10 mouse cellular contexts compared by ENCODE assay signal in genomic region chr4:107892663-107893062, GRCm38 (mm10). TPM values are rescaled to one million over a fixed set of nuclear protein-coding genes. Genes with fewer than 3 reads are reported as not detected.
DNase-seq lines count a peak whose midpoint lies in the region; ATAC-seq and TF ChIP-seq lines count a peak whose summit lies in the region.
"Had no signal": no experiment of that assay in that cellular context is flagged by ENCODE, and none has a peak within 500 bp of the region (broad histone marks: within the 10 kb centered on the region; RNA-seq: fewer than 3 reads in every experiment).

No protein-coding gene starts in this region.

- no peak for TF ChIP-seq EP300 in liver, postnatal 0 days (IDR thresholded peaks at IDR 0.05; ENCODE audit: low read depth)

- no peak for DNase-seq in gastrocnemius, adult 2 months
- DNase-seq in gastrocnemius, postnatal 14 days, result no peak
- no peak for DNase-seq in liver, postnatal 0 days
- no peak for DNase-seq in liver
- DNase-seq in embryonic facial prominence, embryonic 14.5 days (ENCODE audit: low spot score), result peak; percentile 45
- DNase-seq in urinary bladder, postnatal 4 days (ENCODE audit: low spot score in 2 of 2), result no peak
- DNase-seq: thymus, postnatal 4 days had no signal

- peaks cover 41% of the 10 kb centered on the region for H3K36me3 ChIP-seq in liver, postnatal 0 days (replicated peaks; ENCODE audit: insufficient read depth, low read length)
- H3K36me3 ChIP-seq in E14TG2a.4 (ENCODE audit: insufficient read depth, low read length), result peaks cover 71% of the 10 kb centered on the region
- peaks cover 59% of the 10 kb centered on the region for H3K36me3 ChIP-seq in embryonic facial prominence, embryonic 14.5 days (ENCODE audit: control insufficient read depth, insufficient read depth, low read length)
- H3K36me3 ChIP-seq in forebrain, embryonic 16.5 days (ENCODE audit: control insufficient read depth, insufficient read depth), result peaks cover 18% of the 10 kb centered on the region; the same call in 1 of the 2 replicates

- peak; percentile 69 for TF ChIP-seq CTCF in gastrocnemius, adult 2 months (IDR thresholded peaks at IDR 0.05)
- TF ChIP-seq CTCF in liver, postnatal 0 days (IDR thresholded peaks at IDR 0.05; ENCODE audit: low read depth), result peak; percentile 71
- TF ChIP-seq CTCF in E14TG2a.4 (conservative IDR thresholded peaks at IDR 0.05; ENCODE audit: low read length), result peak; percentile 48

- ATAC-seq in liver, postnatal 0 days, result no peak
- no peak for ATAC-seq in embryonic facial prominence, embryonic 14.5 days (ENCODE audit: low read depth)
- ATAC-seq in forebrain, embryonic 16.5 days, result no peak
- ATAC-seq: inflammation-experienced regulatory T-cells, adult 6 months had no signal

- H3K27me3 ChIP-seq in liver, postnatal 0 days (ENCODE audit: insufficient read depth, low read length), result no peaks in the 10 kb centered on the region
- no peaks in the 10 kb centered on the region for H3K27me3 ChIP-seq in E14TG2a.4 (ENCODE audit: insufficient read depth, low read length)
- H3K27me3 ChIP-seq in embryonic facial prominence, embryonic 14.5 days (replicated peaks; ENCODE audit: control insufficient read depth, insufficient read depth, low read length), result no peaks in the 10 kb centered on the region
- H3K27me3 ChIP-seq in forebrain, embryonic 16.5 days (replicated peaks; ENCODE audit: control insufficient read depth, insufficient read depth, low read length), result no peaks in the 10 kb centered on the region

- no peak overlapping the region for H3K9ac ChIP-seq in liver, postnatal 0 days (replicated peaks)
- H3K9ac ChIP-seq in embryonic facial prominence, embryonic 14.5 days (ENCODE audit: low read depth, low read length), result no peak overlapping the region
- H3K9ac ChIP-seq in forebrain, embryonic 16.5 days (replicated peaks; ENCODE audit: low read depth, low read length), result no peak overlapping the region

- H3K4me2 ChIP-seq in liver, postnatal 0 days (ENCODE audit: low read depth, low read length), result no peak overlapping the region
- no peak overlapping the region for H3K4me2 ChIP-seq in embryonic facial prominence, embryonic 14.5 days (ENCODE audit: low read depth, low read length)
- H3K4me2 ChIP-seq in forebrain, embryonic 16.5 days (ENCODE audit: low read length), result no peak overlapping the region

- WGBS in liver, postnatal 0 days (ENCODE audit: insufficient replicate concordance), result 71% methylated on average over 2 of the region's 2 CpGs
- 61% methylated on average over 2 of the region's 2 CpGs for WGBS in embryonic facial prominence, embryonic 14.5 days
- 86% methylated on average over 2 of the region's 2 CpGs for WGBS in forebrain, embryonic 16.5 days

- intact Hi-C loops in gastrocnemius, adult 2 months (cut with DNase I), result no loop called here
- intact Hi-C loops in gastrocnemius, postnatal 14 days (cut with DNase I; ENCODE audit: low total_unique reads), result no loop called here

- no peak overlapping the region for H3K27ac ChIP-seq in gastrocnemius, adult 2 months
- H3K27ac ChIP-seq in liver, postnatal 0 days (ENCODE audit: low read depth), result no peak overlapping the region
- no peak overlapping the region for H3K27ac ChIP-seq in embryonic facial prominence, embryonic 14.5 days (replicated peaks; ENCODE audit: low read depth, low read length)
- H3K27ac ChIP-seq in forebrain, embryonic 16.5 days (ENCODE audit: low read length), result no peak overlapping the region

- peaks cover 12% of the 10 kb centered on the region for H3K4me1 ChIP-seq in liver, postnatal 0 days (ENCODE audit: insufficient read depth)
- peaks cover 26% of the 10 kb centered on the region for H3K4me1 ChIP-seq in E14TG2a.4 (replicated peaks; ENCODE audit: low read depth, low read length)
- peaks cover 9% of the 10 kb centered on the region for H3K4me1 ChIP-seq in embryonic facial prominence, embryonic 14.5 days (ENCODE audit: control insufficient read depth, insufficient read depth, low read length)
- peaks cover 13% of the 10 kb centered on the region for H3K4me1 ChIP-seq in forebrain, embryonic 16.5 days (replicated peaks; ENCODE audit: control insufficient read depth, insufficient read depth, low read length)

- no peak overlapping the region for H3K4me3 ChIP-seq in gastrocnemius, adult 2 months
- H3K4me3 ChIP-seq in liver, postnatal 0 days (ENCODE audit: low read depth, low read length), result no peak overlapping the region
- H3K4me3 ChIP-seq in E14TG2a.4 (replicated peaks; ENCODE audit: low read length), result no peak overlapping the region
- H3K4me3 ChIP-seq in embryonic facial prominence, embryonic 14.5 days (ENCODE audit: low read depth, low read length), result no peak overlapping the region
- H3K4me3 ChIP-seq in forebrain, embryonic 16.5 days (replicated peaks; ENCODE audit: low read length), result no peak overlapping the region

- no peaks in the 10 kb centered on the region for H3K9me3 ChIP-seq in liver, postnatal 0 days (ENCODE audit: low read length)
- no peaks in the 10 kb centered on the region for H3K9me3 ChIP-seq in E14TG2a.4 (ENCODE audit: low read length)
- no peaks in the 10 kb centered on the region for H3K9me3 ChIP-seq in embryonic facial prominence, embryonic 14.5 days (ENCODE audit: control insufficient read depth, low read length)
- H3K9me3 ChIP-seq in forebrain, embryonic 16.5 days (ENCODE audit: control insufficient read depth, low read length), result no peaks in the 10 kb centered on the region

RNA-seq across cellular contexts. Expression of gene 0610037L13Rik, which starts 3.0 kb away (rescaled TPM):
- 10 to 100 TPM; 41.9 to 50.1 TPM for total RNA-seq in gastrocnemius, adult 2 months (2021)
- 10 to 100 TPM; 52.8 to 60.5 TPM for total RNA-seq in gastrocnemius, postnatal 14 days (2021)
- polyA plus RNA-seq in liver, postnatal 0 days (2015; fragmentation: Nextera tagmentation; extraction: Ambion mirVana), result 44.4 and 45.8 TPM in 2 replicates
- 158 and 164 TPM in 2 replicates for polyA plus RNA-seq in embryonic facial prominence, embryonic 14.5 days (2014; fragmentation: Nextera tagmentation; extraction: Ambion mirVana)
- 99.3 and 99.9 TPM in 2 replicates for polyA plus RNA-seq in forebrain, embryonic 16.5 days (2015; fragmentation: Nextera tagmentation; extraction: Ambion mirVana)

RNA-seq across cellular contexts. Expression of gene Magoh, which starts 13.1 kb away (rescaled TPM):
- total RNA-seq in gastrocnemius, adult 2 months (2021), result 10 to 100 TPM; 25.6 to 30.0 TPM
- 10 to 100 TPM; 25.9 to 33.0 TPM for total RNA-seq in gastrocnemius, postnatal 14 days (2021)
- 66.1 and 67.5 TPM in 2 replicates for polyA plus RNA-seq in liver, postnatal 0 days (2015; fragmentation: Nextera tagmentation; extraction: Ambion mirVana)
- 171 and 176 TPM in 2 replicates for polyA plus RNA-seq in embryonic facial prominence, embryonic 14.5 days (2014; fragmentation: Nextera tagmentation; extraction: Ambion mirVana)
- polyA plus RNA-seq in forebrain, embryonic 16.5 days (2015; fragmentation: Nextera tagmentation; extraction: Ambion mirVana), result 118 and 122 TPM in 2 replicates

RNA-seq across cellular contexts. Expression of gene Cpt2, which starts 30.7 kb away (rescaled TPM):
- 100 to 1,000 TPM in 1 of 2 experiments, 10 to 100 TPM in 1; 61.5 to 103 TPM for total RNA-seq in gastrocnemius, adult 2 months (2021)
- 10 to 100 TPM; 48.5 to 80.7 TPM for total RNA-seq in gastrocnemius, postnatal 14 days (2021)
- 99.3 and 100 TPM in 2 replicates for polyA plus RNA-seq in liver, postnatal 0 days (2015; fragmentation: Nextera tagmentation; extraction: Ambion mirVana)
- polyA plus RNA-seq in embryonic facial prominence, embryonic 14.5 days (2014; fragmentation: Nextera tagmentation; extraction: Ambion mirVana), result 32.4 and 36.3 TPM in 2 replicates
- polyA plus RNA-seq in forebrain, embryonic 16.5 days (2015; fragmentation: Nextera tagmentation; extraction: Ambion mirVana), result 10.4 and 16.3 TPM in 2 replicates
